Mouse (Mus musculus) neural tube, embryonic 13.5 days (tissue): ENCODE measurements at regions not wholly inside any gene's neighbourhood (a gene's known extent, or its start where the extent isn't known, plus 50 kb on each side); places are given as distances from the start of the nearest gene placed in this dataset.
"Not testable (repeated sequence)": the region's sequence is repeated elsewhere in the genome, so short reads cannot be mapped to it uniquely, and the experiment has no call there.

Experiments
- ATAC-seq: fragments of 200-750 bp; cut with Nextera tagmentation; 2 replicates; pipeline ENCODE4 v1.8.0; 2017; ENCODE audit warnings: low read depth, mild to moderate bottlenecking, moderate TSS enrichment, moderate library complexity
- H3K27ac ChIP-seq: fragments of 300-500 bp; sonication (generic); replicated peaks from 2 replicates; pipeline ENCODE4 v1.5.1; 2015; ENCODE audit warnings: moderate library complexity, mild to moderate bottlenecking, inconsistent platforms
- H3K27me3 ChIP-seq: fragments of 300-500 bp; sonication (generic); 2 replicates; pipeline ENCODE4 v1.6.1; 2015; ENCODE audit warnings: mild to moderate bottlenecking, inconsistent platforms
- H3K36me3 ChIP-seq: fragments of 300-500 bp; sonication (generic); 2 replicates; pipeline ENCODE4 v1.6.1; 2015; ENCODE audit warnings: mild to moderate bottlenecking, inconsistent platforms
- H3K4me1 ChIP-seq: fragments of 300-500 bp; sonication (generic); replicated peaks from 2 replicates; pipeline ENCODE4 v1.6.1; 2015; ENCODE audit warnings: inconsistent platforms
- H3K4me2 ChIP-seq: fragments of 300-500 bp; sonication (generic); 2 replicates; pipeline ENCODE4 v1.6.1; 2015; ENCODE audit warnings: inconsistent platforms, mild to moderate bottlenecking, moderate library complexity
- H3K4me3 ChIP-seq: fragments of 300-500 bp; sonication (generic); 2 replicates; pipeline ENCODE4 v1.5.1; 2015; ENCODE audit warnings: mild to moderate bottlenecking, inconsistent platforms
- H3K9ac ChIP-seq: fragments of 300-500 bp; sonication (generic); 2 replicates; pipeline ENCODE4 v1.6.1; 2015; ENCODE audit warnings: moderate library complexity, mild to moderate bottlenecking, inconsistent platforms
- H3K9me3 ChIP-seq: fragments of 300-500 bp; sonication (generic); 2 replicates; pipeline ENCODE4 v1.6.1; 2016; ENCODE audit warnings: inconsistent platforms
- WGBS: fragments of 180-500 bp; shearing (Covaris S2); methylation state at CpG from one replicate; pipeline ENCODE4 v1.1.7; 2015; 5-methylcytosine and 5-hydroxymethylcytosine counted together

DNA sequence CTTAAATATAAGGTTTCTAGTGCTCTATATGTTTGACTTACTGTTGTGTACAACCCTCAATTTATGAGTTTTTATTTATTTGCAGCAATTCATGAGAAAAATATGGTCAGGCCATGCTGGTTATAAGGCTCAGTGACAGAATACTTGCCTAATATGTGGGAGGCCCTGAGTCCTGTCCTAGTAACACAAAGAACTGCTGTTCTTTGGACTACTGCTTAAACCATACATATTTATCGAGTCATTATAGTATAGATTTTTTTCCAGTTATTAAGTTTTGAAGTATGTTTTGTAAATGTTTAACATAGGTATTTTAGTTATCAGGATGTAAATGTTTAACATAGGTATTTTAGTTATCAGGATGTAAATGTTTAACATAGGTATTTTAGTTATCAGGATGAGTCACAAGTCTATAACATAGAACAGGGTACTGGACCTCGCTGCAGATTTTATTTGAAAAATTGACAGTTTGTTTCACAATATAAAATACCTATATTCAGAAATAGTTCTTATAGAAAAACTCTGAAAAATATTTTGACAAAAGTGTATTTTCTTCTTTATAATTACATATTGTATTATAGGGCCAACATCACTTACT is 607.4 kb downstream of the Epha7 start:
- Histone ChIP-seq H3K36me3 (no peaks in the 10 kb centered on the region), H3K9me3 (no peaks in the 10 kb centered on the region), H3K27ac (no peak overlapping the region), H3K9ac (no peak overlapping the region), H3K4me1 (no peaks in the 10 kb centered on the region), H3K4me3 (no peak overlapping the region), H3K4me2 (no peak overlapping the region), H3K27me3 (no peaks in the 10 kb centered on the region)
- ATAC-seq: no peak
- WGBS: 90% methylated on average over 2 of the region's 2 CpGs

- not testable (repeated sequence) for H3K36me3 ChIP-seq, H3K27ac ChIP-seq, H3K4me1 ChIP-seq, H3K27me3 ChIP-seq, H3K9me3 ChIP-seq, ATAC-seq, H3K4me2 ChIP-seq, H3K9ac ChIP-seq, H3K4me3 ChIP-seq
- 88% methylated on average over 4 of the region's 4 CpGs for WGBS
These were observed 618.6 kb downstream of the Epha7 start for GRCm38 (mm10) chr4:29431493-29431892.

DNA sequence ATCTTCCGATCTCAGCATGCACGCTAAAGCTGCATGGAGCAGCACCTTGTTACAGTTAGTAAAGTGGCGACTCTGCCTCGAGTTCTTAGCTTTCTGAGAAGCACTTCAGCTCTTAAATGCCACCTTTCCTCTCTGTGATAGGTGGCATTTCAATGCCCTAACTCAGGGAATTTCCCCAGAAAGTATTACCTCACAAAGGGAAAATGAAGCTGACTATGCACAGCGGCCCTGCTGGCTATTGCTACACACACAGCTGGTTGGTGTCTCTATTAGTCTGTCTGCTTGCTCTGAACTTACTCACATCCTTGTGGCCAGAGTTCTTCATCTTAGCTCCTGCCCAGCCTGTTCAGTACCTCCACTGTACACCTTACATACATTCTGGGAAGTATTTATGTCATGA is 650.4 kb downstream of the Epha7 start:
- ATAC-seq: no peak
- H3K27me3 ChIP-seq: no peaks in the 10 kb centered on the region
- no peak overlapping the region for H3K9ac ChIP-seq
- H3K4me1 ChIP-seq: no peaks in the 10 kb centered on the region
- H3K36me3 ChIP-seq: no peaks in the 10 kb centered on the region
- H3K4me3 ChIP-seq: no peak overlapping the region
- H3K27ac ChIP-seq: no peak overlapping the region
- 81% methylated on average over 5 of the region's 5 CpGs for WGBS
- H3K4me2 ChIP-seq: no peak overlapping the region
- H3K9me3 ChIP-seq: no peaks in the 10 kb centered on the region

- Histone ChIP-seq H3K27ac (no peak overlapping the region), H3K36me3 (no peaks in the 10 kb centered on the region), H3K4me1 (no peaks in the 10 kb centered on the region), H3K9me3 (no peaks in the 10 kb centered on the region), H3K27me3 (no peaks in the 10 kb centered on the region), H3K4me2 (no peak overlapping the region), H3K4me3 (no peak overlapping the region), H3K9ac (no peak overlapping the region)
- ATAC-seq: no peak
- WGBS: 77% methylated on average over 2 of the region's 2 CpGs
These were observed 653.4 kb downstream of the Epha7 start for GRCm38 (mm10) chr4:29466315-29466714.

- 34% methylated on average over 2 of the region's 2 CpGs for WGBS
- H3K27me3 ChIP-seq: no peaks in the 10 kb centered on the region
- no peak overlapping the region for H3K9ac ChIP-seq
- H3K27ac ChIP-seq: no peak overlapping the region
- no peak overlapping the region for H3K4me3 ChIP-seq
- H3K4me1 ChIP-seq: 0 out of 2 replicates have a peak, but pooled peaks cover 6% of the 10 kb centered on the region
- H3K4me2 ChIP-seq: no peak overlapping the region
- H3K36me3 ChIP-seq: no peaks in the 10 kb centered on the region
- H3K9me3 ChIP-seq: no peaks in the 10 kb centered on the region
- ATAC-seq: no peak
These were observed 667.6 kb downstream of the Epha7 start for GRCm38 (mm10) chr4:29480384-29481092.

- Histone ChIP-seq H3K27me3 (no peaks in the 10 kb centered on the region), H3K4me1 (0 out of 2 replicates have a peak, but pooled peaks cover 6% of the 10 kb centered on the region), H3K9ac (no peak overlapping the region), H3K4me2 (no peak overlapping the region), H3K4me3 (no peak overlapping the region), H3K9me3 (no peaks in the 10 kb centered on the region), H3K27ac (no peak overlapping the region), H3K36me3 (no peaks in the 10 kb centered on the region)
- no peak for ATAC-seq
- 43% methylated on average over 1 of the region's 1 CpGs for WGBS
These were observed 668.3 kb downstream of the Epha7 start for GRCm38 (mm10) chr4:29481093-29481715.

DNA sequence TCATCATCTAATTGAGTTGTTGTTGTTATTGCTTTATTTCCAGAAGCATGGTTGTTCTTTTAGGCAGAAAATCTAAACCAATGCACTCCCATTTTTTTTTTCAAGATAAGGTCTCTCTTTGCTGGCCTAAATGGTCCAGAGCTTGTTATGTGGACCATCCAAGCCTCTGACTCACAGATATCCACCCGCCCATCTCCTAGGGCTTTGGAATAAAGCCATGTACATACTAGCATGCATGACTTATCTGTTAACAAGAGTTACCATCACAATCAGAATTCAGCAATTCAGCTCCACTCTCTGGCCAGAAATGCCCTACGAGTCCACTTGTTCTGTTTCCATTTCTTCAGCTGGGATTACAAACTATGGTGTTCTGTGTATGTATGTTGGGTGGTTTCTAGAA is 669.5 kb downstream of the Epha7 start:
- Histone ChIP-seq H3K27ac (no peak overlapping the region), H3K4me1 (0 out of 2 replicates have a peak, but pooled peaks cover 6% of the 10 kb centered on the region), H3K4me3 (no peak overlapping the region), H3K9me3 (no peaks in the 10 kb centered on the region), H3K27me3 (no peaks in the 10 kb centered on the region), H3K36me3 (no peaks in the 10 kb centered on the region), H3K9ac (no peak overlapping the region), H3K4me2 (no peak overlapping the region)
- 94% methylated on average over 2 of the region's 2 CpGs for WGBS
- no peak for ATAC-seq

- H3K27ac ChIP-seq: no peak overlapping the region
- no peak overlapping the region for H3K4me2 ChIP-seq
- no peaks in the 10 kb centered on the region for H3K9me3 ChIP-seq
- no peaks in the 10 kb centered on the region for H3K4me1 ChIP-seq
- ATAC-seq: no peak
- H3K27me3 ChIP-seq: no peaks in the 10 kb centered on the region
- WGBS: 83% methylated on average over 1 of the region's 1 CpGs
- H3K9ac ChIP-seq: no peak overlapping the region
- no peak overlapping the region for H3K4me3 ChIP-seq
- H3K36me3 ChIP-seq: no peaks in the 10 kb centered on the region
These were observed 687.9 kb downstream of the Epha7 start for GRCm38 (mm10) chr4:29500844-29501243.

DNA sequence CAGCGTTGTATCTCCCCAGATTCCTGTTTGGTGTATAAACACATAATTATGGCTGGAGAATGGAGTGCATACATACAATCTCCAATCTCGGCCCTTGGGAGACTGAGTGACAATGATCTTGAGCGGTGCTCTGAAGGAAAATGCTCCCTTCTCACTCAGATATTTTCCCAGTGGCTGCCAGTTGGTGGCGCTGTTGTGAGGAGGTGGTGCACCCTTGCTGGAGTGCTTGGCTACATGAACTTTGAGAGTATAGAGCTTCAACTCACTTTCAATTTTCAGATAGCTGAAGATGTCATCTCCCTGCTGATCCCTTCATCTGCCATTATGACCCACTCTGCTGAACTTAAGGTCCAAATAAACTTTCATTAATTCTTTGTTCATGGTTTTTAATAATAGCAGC is 712.1 kb downstream of the Epha7 start:
- H3K4me1 ChIP-seq: no peaks in the 10 kb centered on the region
- ATAC-seq: no peak
- H3K4me2 ChIP-seq: no peak overlapping the region
- H3K9me3 ChIP-seq: no peaks in the 10 kb centered on the region
- no peak overlapping the region for H3K9ac ChIP-seq
- WGBS: 67% methylated on average over 4 of the region's 4 CpGs
- H3K27me3 ChIP-seq: no peaks in the 10 kb centered on the region
- H3K36me3 ChIP-seq: no peaks in the 10 kb centered on the region
- no peak overlapping the region for H3K4me3 ChIP-seq
- H3K27ac ChIP-seq: no peak overlapping the region

DNA sequence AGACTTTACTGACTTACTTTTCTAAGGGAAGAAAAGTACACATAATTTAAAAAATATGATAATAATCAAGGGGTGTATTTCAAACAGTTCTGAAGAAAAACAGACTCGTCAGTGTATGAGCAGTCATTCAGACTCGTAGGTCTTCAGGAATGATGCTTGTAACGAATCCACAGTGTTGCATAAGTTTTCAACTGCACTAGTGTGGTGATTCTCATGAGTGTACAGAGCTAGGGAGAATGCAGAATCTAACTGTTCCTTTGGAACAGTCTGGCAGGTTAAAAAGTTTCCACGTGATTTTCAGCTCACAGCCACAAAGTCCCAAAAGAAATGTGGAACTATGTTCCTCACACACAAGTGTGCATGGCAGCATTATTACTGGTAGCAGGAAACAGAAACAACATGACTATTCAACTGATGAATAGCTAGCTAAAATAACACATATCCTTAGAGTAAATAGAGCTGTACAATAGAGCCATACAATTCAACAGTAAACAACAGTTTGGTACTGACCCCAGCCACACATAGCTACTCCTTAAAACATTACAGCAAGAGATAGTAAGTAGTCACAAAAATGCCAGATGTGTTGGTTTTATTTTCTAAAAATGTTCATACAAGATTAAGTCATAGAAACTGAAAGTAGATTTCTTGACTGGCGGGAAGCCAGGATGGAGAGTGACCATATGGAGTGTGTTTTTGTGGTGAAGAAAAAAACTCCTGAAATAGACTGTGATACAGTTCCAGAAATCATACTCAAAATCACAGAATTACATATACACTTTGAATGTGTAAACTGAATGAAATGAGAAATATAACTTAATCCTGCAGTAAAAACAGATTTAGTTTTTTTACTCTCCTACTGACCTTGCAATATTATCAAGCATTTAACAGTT is 713.1 kb downstream of the Epha7 start:
- ATAC-seq: no peak
- no peaks in the 10 kb centered on the region for H3K36me3 ChIP-seq
- no peaks in the 10 kb centered on the region for H3K9me3 ChIP-seq
- H3K4me1 ChIP-seq: no peaks in the 10 kb centered on the region
- no peak overlapping the region for H3K4me2 ChIP-seq
- no peak overlapping the region for H3K4me3 ChIP-seq
- WGBS: 89% methylated on average over 5 of the region's 5 CpGs
- H3K9ac ChIP-seq: no peak overlapping the region
- no peak overlapping the region for H3K27ac ChIP-seq
- no peaks in the 10 kb centered on the region for H3K27me3 ChIP-seq
